Mouse (Mus musculus): ENCODE results near the gene Slco1a1.

GRCm38 (mm10) chr6:141946862-141947261, at the start of gene Slco1a1:
- TF ChIP-seq CTCF (IDR thresholded peaks at IDR 0.05; ENCODE audit: low read depth) (no peak), EP300 (IDR thresholded peaks at IDR 0.05; ENCODE audit: low read depth) (no peak)

All from liver, postnatal 0 days (tissue).